25 mouse cellular contexts compared by ENCODE assay signal in the genomic region with DNA sequence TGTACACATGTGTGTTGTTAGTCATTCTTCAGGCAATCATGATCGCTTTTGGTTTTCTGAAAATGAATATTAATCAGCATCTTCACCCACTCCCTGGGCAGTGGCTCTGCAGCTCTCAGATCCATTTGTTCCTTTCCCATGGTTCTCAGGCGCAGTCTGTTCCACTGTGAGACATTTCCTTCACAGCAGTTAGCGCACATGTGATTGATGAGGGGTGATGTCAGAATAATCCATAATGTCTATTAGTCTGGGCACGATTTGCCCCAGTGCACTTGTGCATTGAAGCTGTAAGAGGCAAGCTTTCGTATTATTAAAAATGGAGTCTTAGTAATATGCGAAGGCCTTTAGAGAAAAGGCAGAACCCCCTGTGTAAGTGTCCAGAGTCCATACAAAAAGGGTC. TPM values are rescaled to one million over a fixed set of nuclear protein-coding genes. Genes with fewer than 3 reads are reported as not detected.
DNase-seq lines count a peak whose midpoint lies in the region; ATAC-seq and TF ChIP-seq lines count a peak whose summit lies in the region.
"Had no signal": no experiment of that assay in that cellular context is flagged by ENCODE, and none has a peak within 500 bp of the region (broad histone marks: within the 10 kb centered on the region; RNA-seq: fewer than 3 reads in every experiment).

No protein-coding gene starts in this region.

- H3K4me3 ChIP-seq in forebrain, embryonic 13.5 days = no peak overlapping the region
- no peak overlapping the region for H3K4me3 ChIP-seq in hindbrain, embryonic 14.5 days (replicated peaks; ENCODE audit: low read length)
- no peak overlapping the region for H3K4me3 ChIP-seq in neural tube, embryonic 13.5 days
- no peak overlapping the region for H3K4me3 ChIP-seq in layer of hippocampus, adult 2 months
- H3K4me3 ChIP-seq: heart, embryonic 13.5 days; limb, embryonic 15.5 days had no signal

- H3K4me1 ChIP-seq in forebrain, embryonic 13.5 days = peaks cover 14% of the 10 kb centered on the region; the same call in 1 of the 2 replicates
- no peaks in the 10 kb centered on the region for H3K4me1 ChIP-seq in hindbrain, embryonic 14.5 days (replicated peaks; ENCODE audit: control insufficient read depth, insufficient read depth, low read length)
- peaks cover 15% of the 10 kb centered on the region for H3K4me1 ChIP-seq in neural tube, embryonic 13.5 days (replicated peaks)
- H3K4me1 ChIP-seq: limb, embryonic 15.5 days had no signal

- H3K36me3 ChIP-seq in forebrain, embryonic 13.5 days (ENCODE audit: poor library complexity, severe bottlenecking) = no peaks in the 10 kb centered on the region
- H3K36me3 ChIP-seq in hindbrain, embryonic 14.5 days (replicated peaks; ENCODE audit: control insufficient read depth, insufficient read depth) = no peaks in the 10 kb centered on the region
- no peaks in the 10 kb centered on the region for H3K36me3 ChIP-seq in neural tube, embryonic 13.5 days
- H3K36me3 ChIP-seq: heart, embryonic 13.5 days; limb, embryonic 15.5 days had no signal

- no peaks in the 10 kb centered on the region for H3K27me3 ChIP-seq in forebrain, embryonic 13.5 days
- no peaks in the 10 kb centered on the region for H3K27me3 ChIP-seq in hindbrain, embryonic 14.5 days (ENCODE audit: control insufficient read depth, insufficient read depth, low read length)
- H3K27me3 ChIP-seq in neural tube, embryonic 13.5 days = no peaks in the 10 kb centered on the region
- H3K27me3 ChIP-seq: heart, embryonic 13.5 days; limb, embryonic 15.5 days had no signal

- 50% methylated on average over 6 of the region's 6 CpGs for WGBS in forebrain, embryonic 13.5 days
- 23% methylated on average over 6 of the region's 6 CpGs for WGBS in hindbrain, embryonic 14.5 days
- WGBS in neural tube, embryonic 13.5 days = 30% methylated on average over 6 of the region's 6 CpGs

- ATAC-seq in forebrain, embryonic 13.5 days = peak; percentile 72
- ATAC-seq in hindbrain, embryonic 14.5 days (ENCODE audit: low FRiP score) = no peak; the same call in 1 of the 2 replicates
- peak; percentile 63; the same call in 1 of the 2 replicates for ATAC-seq in neural tube, embryonic 13.5 days (ENCODE audit: low read depth)
- ATAC-seq: intestine, postnatal 0 days; liver, postnatal 0 days had no signal

- H3K27ac ChIP-seq in forebrain, embryonic 13.5 days = 0 out of 2 replicates have a peak overlapping the region, but pooled peaks have one; percentile 31
- no peak overlapping the region for H3K27ac ChIP-seq in hindbrain, embryonic 14.5 days
- H3K27ac ChIP-seq in neural tube, embryonic 13.5 days (replicated peaks) = peak overlapping the region; percentile 39; the same call in 1 of the 2 replicates
- H3K27ac ChIP-seq in layer of hippocampus, adult 2 months = no peak overlapping the region
- H3K27ac ChIP-seq: heart, embryonic 13.5 days; limb, embryonic 15.5 days; stomach, postnatal 0 days had no signal

- no peak for TF ChIP-seq CTCF in layer of hippocampus, adult 2 months (conservative IDR thresholded peaks at IDR 0.05)

- H3K4me2 ChIP-seq in forebrain, embryonic 13.5 days = no peak overlapping the region
- H3K4me2 ChIP-seq in hindbrain, embryonic 14.5 days (replicated peaks) = no peak overlapping the region
- H3K4me2 ChIP-seq in neural tube, embryonic 13.5 days = no peak overlapping the region
- H3K4me2 ChIP-seq: heart, embryonic 13.5 days; limb, embryonic 15.5 days had no signal

- peak; percentile 37 for DNase-seq in embryo, embryonic 10 days (ENCODE audit: low spot score)
- no peak for DNase-seq in embryo, embryonic 9.5 days (ENCODE audit: extremely low spot score)
- DNase-seq in hindbrain, embryonic 14.5 days (ENCODE audit: low spot score) = peak; percentile 46
- no peak for DNase-seq in B cell, adult 2 months
- no peak for DNase-seq in layer of hippocampus, adult 2 months (ENCODE audit: low spot score in 2 of 2)
- DNase-seq in left cerebral cortex, adult 18-20 months (ENCODE audit: low spot score in 2 of 2) = no peak
- DNase-seq: adrenal gland, adult 2 months; cerebellum, adult 11 months; cerebellum, postnatal 36 days; heart, postnatal 4 days; kidney, postnatal 10 days; layer of hippocampus, adult 9-11 months; liver, postnatal 0 days; lung, postnatal 14 days; right cerebral cortex, postnatal 14 days; thymus, postnatal 25 days had no signal

- no peaks in the 10 kb centered on the region for H3K9me3 ChIP-seq in forebrain, embryonic 13.5 days (replicated peaks)
- no peaks in the 10 kb centered on the region for H3K9me3 ChIP-seq in hindbrain, embryonic 14.5 days (ENCODE audit: control insufficient read depth, low read length)
- H3K9me3 ChIP-seq in neural tube, embryonic 13.5 days = no peaks in the 10 kb centered on the region
- H3K9me3 ChIP-seq: heart, embryonic 13.5 days; limb, embryonic 15.5 days had no signal

- no peak overlapping the region for H3K9ac ChIP-seq in forebrain, embryonic 13.5 days
- no peak overlapping the region for H3K9ac ChIP-seq in hindbrain, embryonic 14.5 days
- H3K9ac ChIP-seq in neural tube, embryonic 13.5 days = no peak overlapping the region
- H3K9ac ChIP-seq: heart, embryonic 13.5 days; limb, embryonic 15.5 days; liver, postnatal 0 days had no signal

RNA-seq across cellular contexts. Expression of gene Slco2a1, which starts 58.7 kb away (rescaled TPM):
- 0.31 and 0.54 TPM in 2 replicates for polyA plus RNA-seq in forebrain, embryonic 13.5 days (2015; fragmentation: Nextera tagmentation; extraction: Ambion mirVana)
- 2.4 and 3.7 TPM in 2 replicates for polyA plus RNA-seq in hindbrain, embryonic 14.5 days (2014; fragmentation: Nextera tagmentation; extraction: Ambion mirVana)
- polyA plus RNA-seq in neural tube, embryonic 13.5 days (2015; fragmentation: Nextera tagmentation; extraction: Ambion mirVana) = 1.6 and 2.3 TPM in 2 replicates
- 1 to 10 TPM; 2.0 to 3.2 TPM for total RNA-seq in layer of hippocampus, adult 2 months (2021)
- total RNA-seq in left cerebral cortex, adult 18-20 months (2021) = 1 to 10 TPM; 1.1 to 1.5 TPM
- total RNA-seq: granulocyte monocyte progenitor cell, adult 5-6 weeks; megakaryocyte-erythroid progenitor cell, adult 5-6 weeks; MEL had no signal

Comparison
In these comparisons a context has a peak if more than half of its experiments do, and no peak if none do; other contexts are left out.
1. DNase-seq: peak in embryo, embryonic 10 days (single experiment) and hindbrain, embryonic 14.5 days (single experiment); none in embryo, embryonic 9.5 days (single experiment), B cell, adult 2 months (0 of 2), layer of hippocampus, adult 2 months (0 of 2) and left cerebral cortex, adult 18-20 months (0 of 2).
2. H3K27ac ChIP-seq: peak in forebrain, embryonic 13.5 days (single experiment) and neural tube, embryonic 13.5 days (single experiment); none in hindbrain, embryonic 14.5 days (single experiment) and layer of hippocampus, adult 2 months (single experiment).